Mouse (Mus musculus) megakaryocyte progenitor cell, adult 5-6 weeks (primary cell): Measurements from ENCODE around the gene Lrrc66. TPM values are rescaled to one million over a fixed set of nuclear protein-coding genes. Genes with fewer than 3 reads are reported as not detected.

Source experiments
- ATAC-seq: replicated peaks from 2 replicates; pipeline ENCODE4 v1.8.0; 2016; ENCODE audit warnings: mild to moderate bottlenecking, moderate TSS enrichment, inconsistent platforms; ENCODE audit not compliant: poor library complexity
- total RNA-seq, 2 experiments: library from RNA; stranded (forward) in 1 of 2; stranded (reverse) in 1 of 2; fragments of 157-497, 149-512 nt in 1 of 2; fragments of 200-1000 nt in 1 of 2; gene quantifications; 2 replicates each; pipeline versions ENCODE4 v1.2.3 to v1.2.4; 2015 to 2017

Lrrc66 gene
- total RNA-seq (2015) (0.96 and 1.4 TPM in 2 replicates), total RNA-seq (2017) (0.96 and 10.0 TPM in 2 replicates)

- ATAC-seq, result no peak
Measured at GRCm38 (mm10) chr5:73632291-73632690, at the start of gene Lrrc66. TSS of gene Lrrc66 (minus strand) at chr5:73632526.

GRCm38 (mm10) chr5:73676626-73677025 is 44.3 kb upstream of the Lrrc66 start:
- no peak for ATAC-seq

- ATAC-seq, result no peak
Measured at GRCm38 (mm10) chr5:73675604-73676003, 43.3 kb upstream of the Lrrc66 start.

GRCm38 (mm10) chr5:73669386-73669785 is 37.1 kb upstream of the Lrrc66 start:
- ATAC-seq, result no peak

- no peak for ATAC-seq
Measured at GRCm38 (mm10) chr5:73667877-73668276, 35.6 kb upstream of the Lrrc66 start.

GRCm38 (mm10) chr5:73666695-73667094 is 34.4 kb upstream of the Lrrc66 start:
- ATAC-seq, result no peak

GRCm38 (mm10) chr5:73651855-73652201 is 19.5 kb upstream of the Lrrc66 start:
- no peak for ATAC-seq

- 0 out of 2 replicates have a peak, but pooled peaks have one; percentile 7 for ATAC-seq
Measured at GRCm38 (mm10) chr5:73651061-73651854, 18.9 kb upstream of the Lrrc66 start, which contains the start of gene Spata18. TSS of gene Spata18 (plus strand) at chr5:73651379.

- ATAC-seq, result no peak
Measured at GRCm38 (mm10) chr5:73650365-73650964, 18.1 kb upstream of the Lrrc66 start.

GRCm38 (mm10) chr5:73647261-73647900 is 15.1 kb upstream of the Lrrc66 start, which contains the start of gene Sgcb:
TSS of gene Sgcb (minus strand) at chr5:73647790.
- peak; percentile 83 for ATAC-seq

- ATAC-seq, result peak; percentile 58
Measured at GRCm38 (mm10) chr5:73642091-73642490, 9.8 kb upstream of the Lrrc66 start.

- ATAC-seq, result no peak
Measured at GRCm38 (mm10) chr5:73641058-73641457, 8.7 kb upstream of the Lrrc66 start.

GRCm38 (mm10) chr5:73637337-73638107 is 5.2 kb upstream of the Lrrc66 start:
- ATAC-seq, result peak; percentile 79

GRCm38 (mm10) chr5:73633141-73633540 is 815 bp upstream of the Lrrc66 start:
- peak; percentile 52 for ATAC-seq

GRCm38 (mm10) chr5:73631001-73631558 is 1.2 kb downstream of the Lrrc66 start:
- ATAC-seq, result no peak

- ATAC-seq, result peak; percentile 96
Measured at GRCm38 (mm10) chr5:73630141-73630540, 2.2 kb downstream of the Lrrc66 start.

GRCm38 (mm10) chr5:73627991-73628390 is 4.3 kb downstream of the Lrrc66 start:
- no peak for ATAC-seq

GRCm38 (mm10) chr5:73627559-73627958 is 4.8 kb downstream of the Lrrc66 start:
- no peak for ATAC-seq

GRCm38 (mm10) chr5:73626842-73627241 is 5.5 kb downstream of the Lrrc66 start:
- no peak for ATAC-seq

- ATAC-seq, result no peak
Measured at GRCm38 (mm10) chr5:73625505-73625904, 6.8 kb downstream of the Lrrc66 start.

GRCm38 (mm10) chr5:73618969-73619368 is 13.4 kb downstream of the Lrrc66 start:
- ATAC-seq, result no peak
